Mouse (Mus musculus): ENCODE results near the gene Arl9. TPM values are rescaled to one million over a fixed set of nuclear protein-coding genes. Genes with fewer than 3 reads are reported as not detected.
"Not testable (repeated sequence)": the region's sequence is repeated elsewhere in the genome, so short reads cannot be mapped to it uniquely, and the experiment has no call there.

The Arl9 gene
- total RNA-seq, 2 experiments from 2014 or later: not detected

- DNase-seq (ENCODE audit: low spot score in 2 of 2): peak; percentile 46 to 63
Measured at GRCm38 (mm10) chr5:77015544-77016482, 12.0 kb downstream of the Arl9 start, which contains the start of gene Thegl. Gene Thegl, plus strand, starts transcription at chr5:77016023.

- DNase-seq (ENCODE audit: low spot score in 2 of 2): no peak
Measured at GRCm38 (mm10) chr5:77028034-77028433, 24.2 kb downstream of the Arl9 start.

- peak; percentile 11 to 37 for DNase-seq (ENCODE audit: low spot score in 2 of 2)
Measured at GRCm38 (mm10) chr5:77029735-77030134, 25.9 kb downstream of the Arl9 start.

- DNase-seq (ENCODE audit: low spot score in 2 of 2): not testable (repeated sequence)
Measured at GRCm38 (mm10) chr5:77035101-77035500, 31.2 kb downstream of the Arl9 start.

GRCm38 (mm10) chr5:77038451-77038850 is 34.6 kb downstream of the Arl9 start:
- no peak for DNase-seq (ENCODE audit: low spot score in 2 of 2)

- DNase-seq (ENCODE audit: low spot score in 2 of 2): no peak
Measured at GRCm38 (mm10) chr5:77039391-77039790, 35.5 kb downstream of the Arl9 start.

GRCm38 (mm10) chr5:77044362-77044761 is 40.5 kb downstream of the Arl9 start:
- no peak for DNase-seq (ENCODE audit: low spot score in 2 of 2)

- no peak for DNase-seq (ENCODE audit: low spot score in 2 of 2)
Measured at GRCm38 (mm10) chr5:77052616-77053015, 48.8 kb downstream of the Arl9 start.

GRCm38 (mm10) chr5:77056881-77057440 is 53.1 kb downstream of the Arl9 start:
- no peak for DNase-seq (ENCODE audit: low spot score in 2 of 2)

Other genes with a start within 250 kb of the Arl9 start
- gene Aasdh, start 98.5 kb upstream of the Arl9 start, total RNA-seq (2021): 10 to 100 TPM; 20.3 to 25.9 TPM
- 10 to 100 TPM; 87.7 to 95.4 TPM for gene Paics, start 52.7 kb upstream of the Arl9 start, total RNA-seq (2021)
- 10 to 100 TPM; 13.8 to 14.5 TPM for gene Ppat, start 52.5 kb upstream of the Arl9 start, total RNA-seq (2021)
- gene Srp72, start 29.4 kb upstream of the Arl9 start, total RNA-seq (2021): 100 to 1,000 TPM; 121 to 128 TPM
- 1 to 10 TPM; 1.3 to 1.4 TPM for gene Thegl, start 12.0 kb downstream of the Arl9 start, total RNA-seq (2021)
- 10 to 100 TPM; 64.5 to 92.8 TPM for gene Hopx, start 111.1 kb downstream of the Arl9 start, total RNA-seq (2021)
- gene Spink2, start 207.4 kb downstream of the Arl9 start, total RNA-seq (2021): not detected